Mouse (Mus musculus): Measurements from ENCODE around the gene Zkscan14. TPM values are rescaled to one million over a fixed set of nuclear protein-coding genes. Genes with fewer than 3 reads are reported as not detected.
A peak's percentile ranks its signal among the peaks of the same experiment; 100 is the strongest.

Zkscan14 gene
- polyA plus RNA-seq, 2 experiments, result 2.2 to 4.3 TPM

GRCm38 (mm10) chr5:145161361-145161760, 40.3 kb downstream of the Zkscan14 start:
- peaks cover 23% of the 10 kb centered on the region for H3K36me3 ChIP-seq (replicated peaks; ENCODE audit: control insufficient read depth, insufficient read depth, low read depth)
- H3K9ac ChIP-seq (replicated peaks), result no peak overlapping the region
- 85% methylated on average over 14 of the region's 14 CpGs for WGBS (ENCODE audit: insufficient replicate concordance)
- H3K4me2 ChIP-seq (ENCODE audit: low read depth), result no peak overlapping the region
- ATAC-seq (ENCODE audit: insufficient read depth) (no peak), DNase-seq (ENCODE audit: low read depth in 3 of 3, low spot score in 3 of 3) (no peak)
- no peaks in the 10 kb centered on the region for H3K9me3 ChIP-seq (ENCODE audit: control insufficient read depth, low read length)
- TF ChIP-seq CTCF (IDR thresholded peaks at IDR 0.05; ENCODE audit: low read depth), result no peak
- no peak for TF ChIP-seq EP300 (IDR thresholded peaks at IDR 0.05; ENCODE audit: low read depth)
- no peaks in the 10 kb centered on the region for H3K27me3 ChIP-seq (ENCODE audit: control insufficient read depth, insufficient read depth, low read length)
- peaks cover 5 to 6% of the 10 kb centered on the region in 2 experiments; a peak in 2 of 4 replicates for H3K4me1 ChIP-seq (replicated peaks; ENCODE audit: control insufficient read depth in 2 of 2, insufficient read depth in 2 of 2, low read length in 1 of 2)
- no peak overlapping the region for H3K4me3 ChIP-seq (ENCODE audit: insufficient read depth in 1 of 2, low read depth in 2 of 2, low read length in 2 of 2)
- H3K27ac ChIP-seq, result no peak overlapping the region

GRCm38 (mm10) chr5:145152690-145153089, 49.0 kb downstream of the Zkscan14 start:
- Histone ChIP-seq H3K4me1 (replicated peaks; ENCODE audit: control insufficient read depth in 2 of 2, insufficient read depth in 2 of 2, low read length in 1 of 2) (peaks cover 5 to 26% of the 10 kb centered on the region in 2 experiments; a peak in 3 of 4 replicates), H3K27me3 (ENCODE audit: control insufficient read depth, insufficient read depth, low read length) (no peaks in the 10 kb centered on the region), H3K36me3 (replicated peaks; ENCODE audit: control insufficient read depth, insufficient read depth, low read depth) (peaks cover 53% of the 10 kb centered on the region), H3K9ac (replicated peaks) (no peak overlapping the region), H3K9me3 (ENCODE audit: control insufficient read depth, low read length) (no peaks in the 10 kb centered on the region), H3K4me3 (ENCODE audit: insufficient read depth in 1 of 2, low read depth in 2 of 2, low read length in 2 of 2) (no peak overlapping the region), H3K27ac (peak overlapping the region; percentile 33; the same call in 1 of the 2 replicates), H3K4me2 (ENCODE audit: low read depth) (no peak overlapping the region)
- ATAC-seq (ENCODE audit: insufficient read depth) (peak; percentile 58), DNase-seq (ENCODE audit: low read depth in 3 of 3, low spot score in 3 of 3) (peak; percentile 44 to 51 (median 45))
- peak; percentile 39; the same call in 1 of the 2 replicates for TF ChIP-seq CTCF (IDR thresholded peaks at IDR 0.05; ENCODE audit: low read depth)
- TF ChIP-seq EP300 (IDR thresholded peaks at IDR 0.05; ENCODE audit: low read depth), result peak; percentile 58
- WGBS (ENCODE audit: insufficient replicate concordance), result 53% methylated on average over 5 of the region's 5 CpGs

GRCm38 (mm10) chr5:145149294-145149693, 52.4 kb downstream of the Zkscan14 start:
- ATAC-seq (ENCODE audit: insufficient read depth), result peak; percentile 58
- no peak for DNase-seq (ENCODE audit: low read depth in 3 of 3, low spot score in 3 of 3)

GRCm38 (mm10) chr5:145147748-145148147, 53.9 kb downstream of the Zkscan14 start:
- ATAC-seq (ENCODE audit: insufficient read depth) (no peak), DNase-seq (ENCODE audit: low read depth in 3 of 3, low spot score in 3 of 3) (no peak)
- peaks cover 87% of the 10 kb centered on the region for H3K36me3 ChIP-seq (replicated peaks; ENCODE audit: control insufficient read depth, insufficient read depth, low read depth)
- 88% methylated on average over 5 of the region's 5 CpGs for WGBS (ENCODE audit: insufficient replicate concordance)
- no peaks in the 10 kb centered on the region for H3K27me3 ChIP-seq (ENCODE audit: control insufficient read depth, insufficient read depth, low read length)
- H3K4me1 ChIP-seq (replicated peaks; ENCODE audit: control insufficient read depth in 2 of 2, insufficient read depth in 2 of 2, low read length in 1 of 2), result peaks cover 3 to 18% of the 10 kb centered on the region in 2 experiments; a peak in 3 of 4 replicates
- TF ChIP-seq EP300 (IDR thresholded peaks at IDR 0.05; ENCODE audit: low read depth) (no peak), CTCF (IDR thresholded peaks at IDR 0.05; ENCODE audit: low read depth) (no peak)
- no peak overlapping the region for H3K27ac ChIP-seq
- no peak overlapping the region for H3K4me3 ChIP-seq (ENCODE audit: insufficient read depth in 1 of 2, low read depth in 2 of 2, low read length in 2 of 2)
- H3K9ac ChIP-seq (replicated peaks), result no peak overlapping the region
- no peak overlapping the region for H3K4me2 ChIP-seq (ENCODE audit: low read depth)
- H3K9me3 ChIP-seq (ENCODE audit: control insufficient read depth, low read length), result no peaks in the 10 kb centered on the region

More at GRCm38 (mm10) chr5:145149294-145149693, 52.4 kb downstream of the Zkscan14 start:
- Histone ChIP-seq H3K36me3 (replicated peaks; ENCODE audit: control insufficient read depth, insufficient read depth, low read depth) (peaks cover 79% of the 10 kb centered on the region), H3K9me3 (ENCODE audit: control insufficient read depth, low read length) (no peaks in the 10 kb centered on the region), H3K4me2 (ENCODE audit: low read depth) (no peak overlapping the region), H3K4me3 (ENCODE audit: insufficient read depth in 1 of 2, low read depth in 2 of 2, low read length in 2 of 2) (no peak overlapping the region), H3K4me1 (replicated peaks; ENCODE audit: control insufficient read depth in 2 of 2, insufficient read depth in 2 of 2, low read length in 1 of 2) (peaks cover 5 to 26% of the 10 kb centered on the region in 2 experiments; a peak in 3 of 4 replicates), H3K9ac (replicated peaks) (no peak overlapping the region), H3K27me3 (ENCODE audit: control insufficient read depth, insufficient read depth, low read length) (no peaks in the 10 kb centered on the region), H3K27ac (peak overlapping the region; percentile 29)
- 47% methylated on average over 6 of the region's 6 CpGs for WGBS (ENCODE audit: insufficient replicate concordance)
- no peak for TF ChIP-seq CTCF (IDR thresholded peaks at IDR 0.05; ENCODE audit: low read depth)
- peak; percentile 46; the same call in 1 of the 2 replicates for TF ChIP-seq EP300 (IDR thresholded peaks at IDR 0.05; ENCODE audit: low read depth)

Other genes starting within 250 kb of the Zkscan14 start
- 1.4 and 1.5 TPM in 2 replicates for gene Smurf1, start 236.0 kb downstream of the Zkscan14 start, polyA plus RNA-seq (2012; rRNA removed)
- 1.2 and 1.7 TPM in 2 replicates for gene Smurf1, start 236.0 kb downstream of the Zkscan14 start, polyA plus RNA-seq (2014; fragmentation: Nextera tagmentation; extraction: Ambion mirVana)
- not detected in 2 replicates for gene Gm4871, start 169.1 kb downstream of the Zkscan14 start, polyA plus RNA-seq (2012; rRNA removed)
- gene Gm4871, start 169.1 kb downstream of the Zkscan14 start, polyA plus RNA-seq (2014; fragmentation: Nextera tagmentation; extraction: Ambion mirVana), result not detected in 2 replicates
- gene 1700018F24Rik, start 158.9 kb downstream of the Zkscan14 start, polyA plus RNA-seq (2012; rRNA removed), result not detected in 2 replicates
- not detected in 2 replicates for gene 1700018F24Rik, start 158.9 kb downstream of the Zkscan14 start, polyA plus RNA-seq (2014; fragmentation: Nextera tagmentation; extraction: Ambion mirVana)
- 42.0 and 47.2 TPM in 2 replicates for gene Arpc1a, start 118.0 kb downstream of the Zkscan14 start, polyA plus RNA-seq (2012; rRNA removed)
- gene Arpc1a, start 118.0 kb downstream of the Zkscan14 start, polyA plus RNA-seq (2014; fragmentation: Nextera tagmentation; extraction: Ambion mirVana), result 51.5 and 57.8 TPM in 2 replicates
- gene Kpna7, start 117.8 kb downstream of the Zkscan14 start, polyA plus RNA-seq (2012; rRNA removed), result 0.11 TPM in 2 replicates
- gene Kpna7, start 117.8 kb downstream of the Zkscan14 start, polyA plus RNA-seq (2014; fragmentation: Nextera tagmentation; extraction: Ambion mirVana), result 0.04 TPM in 1 of 2 replicates, not detected in the other
- gene Arpc1b, start 87.7 kb downstream of the Zkscan14 start, polyA plus RNA-seq (2012; rRNA removed), result 54.4 and 74.7 TPM in 2 replicates
- gene Arpc1b, start 87.7 kb downstream of the Zkscan14 start, polyA plus RNA-seq (2014; fragmentation: Nextera tagmentation; extraction: Ambion mirVana), result 74.9 and 80.1 TPM in 2 replicates
- 13.6 and 44.0 TPM in 2 replicates for gene Pdap1, start 61.6 kb downstream of the Zkscan14 start, polyA plus RNA-seq (2012; rRNA removed)
- gene Pdap1, start 61.6 kb downstream of the Zkscan14 start, polyA plus RNA-seq (2014; fragmentation: Nextera tagmentation; extraction: Ambion mirVana), result 44.4 and 50.1 TPM in 2 replicates
- 49.1 and 79.2 TPM in 2 replicates for gene Bud31, start 61.5 kb downstream of the Zkscan14 start, polyA plus RNA-seq (2012; rRNA removed)
- gene Bud31, start 61.5 kb downstream of the Zkscan14 start, polyA plus RNA-seq (2014; fragmentation: Nextera tagmentation; extraction: Ambion mirVana), result 154 and 155 TPM in 2 replicates
- gene Ptcd1, start 34.8 kb downstream of the Zkscan14 start, polyA plus RNA-seq (2012; rRNA removed), result 4.9 and 5.5 TPM in 2 replicates
- gene Ptcd1, start 34.8 kb downstream of the Zkscan14 start, polyA plus RNA-seq (2014; fragmentation: Nextera tagmentation; extraction: Ambion mirVana), result 5.4 and 6.2 TPM in 2 replicates
- 25.6 and 29.8 TPM in 2 replicates for gene Cpsf4, start 34.7 kb downstream of the Zkscan14 start, polyA plus RNA-seq (2012; rRNA removed)
- 14.2 TPM in 2 replicates for gene Cpsf4, start 34.7 kb downstream of the Zkscan14 start, polyA plus RNA-seq (2014; fragmentation: Nextera tagmentation; extraction: Ambion mirVana)
- gene Atp5j2, start 9.8 kb downstream of the Zkscan14 start, polyA plus RNA-seq (2012; rRNA removed), result 111 and 190 TPM in 2 replicates
- 454 and 472 TPM in 2 replicates for gene Atp5j2, start 9.8 kb downstream of the Zkscan14 start, polyA plus RNA-seq (2014; fragmentation: Nextera tagmentation; extraction: Ambion mirVana)
- gene Zkscan5, start 2.7 kb upstream of the Zkscan14 start, polyA plus RNA-seq (2012; rRNA removed), result 1.8 and 2.1 TPM in 2 replicates
- 2.9 and 3.2 TPM in 2 replicates for gene Zkscan5, start 2.7 kb upstream of the Zkscan14 start, polyA plus RNA-seq (2014; fragmentation: Nextera tagmentation; extraction: Ambion mirVana)
- 6.6 and 8.3 TPM in 2 replicates for gene Zfp655, start 29.8 kb upstream of the Zkscan14 start, polyA plus RNA-seq (2012; rRNA removed)
- 18.7 and 21.0 TPM in 2 replicates for gene Zfp655, start 29.8 kb upstream of the Zkscan14 start, polyA plus RNA-seq (2014; fragmentation: Nextera tagmentation; extraction: Ambion mirVana)
- gene Zscan25, start 78.6 kb upstream of the Zkscan14 start, polyA plus RNA-seq (2012; rRNA removed), result 3.2 and 4.4 TPM in 2 replicates
- gene Zscan25, start 78.6 kb upstream of the Zkscan14 start, polyA plus RNA-seq (2014; fragmentation: Nextera tagmentation; extraction: Ambion mirVana), result 0.21 and 0.39 TPM in 2 replicates
- 0.02 TPM in 1 of 2 replicates, not detected in the other for gene Cyp3a57, start 143.4 kb upstream of the Zkscan14 start, polyA plus RNA-seq (2012; rRNA removed)
- gene Cyp3a57, start 143.4 kb upstream of the Zkscan14 start, polyA plus RNA-seq (2014; fragmentation: Nextera tagmentation; extraction: Ambion mirVana), result 0.05 and 0.06 TPM in 2 replicates